Mouse (Mus musculus): Measurements from ENCODE around the gene Mta1. TPM values are rescaled to one million over a fixed set of nuclear protein-coding genes. Genes with fewer than 3 reads are reported as not detected.

Mta1 gene
- polyA plus RNA-seq, 1 experiment from 2014 or later, result 12.1 TPM

DNA sequence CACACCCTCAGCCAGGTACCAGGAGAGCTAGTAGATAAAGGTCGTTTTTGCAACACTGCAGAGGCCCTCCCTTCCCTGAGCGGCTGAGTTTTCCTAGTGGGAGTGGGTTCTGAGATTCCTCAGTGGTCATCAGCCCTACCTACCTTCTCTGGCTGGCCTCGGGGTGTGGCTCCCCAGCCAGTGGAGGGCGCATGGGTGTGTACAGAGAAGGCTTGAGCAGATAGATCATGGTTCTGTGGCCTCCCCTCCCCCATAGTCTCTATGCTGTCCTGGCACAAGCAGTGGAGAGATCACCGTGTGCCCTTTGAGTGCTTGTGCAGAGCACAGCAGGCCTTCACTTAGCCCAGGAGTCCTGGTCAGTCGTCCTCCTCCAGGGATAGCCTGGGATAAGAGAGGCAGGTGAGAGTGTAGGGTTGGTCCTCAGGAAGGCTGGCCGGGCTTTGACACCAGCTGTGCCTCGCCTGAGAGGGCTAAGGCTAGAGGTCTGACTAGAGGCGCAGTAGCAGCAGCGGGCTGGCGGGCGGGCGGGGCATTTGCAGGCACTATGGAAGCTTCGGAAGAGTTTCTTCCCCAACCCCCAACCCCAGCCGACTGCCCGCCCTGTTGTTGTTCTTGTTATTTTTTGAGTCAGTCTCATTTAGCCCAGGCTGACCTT is 50.4 kb downstream of the Mta1 start:
- no peaks in the 10 kb centered on the region for H3K27me3 ChIP-seq (ENCODE audit: control insufficient read depth, insufficient read depth, low read length)
- peak overlapping the region; percentile 45; the same call in 1 of the 2 replicates for H3K9ac ChIP-seq (ENCODE audit: low read length)
- peaks cover 25% of the 10 kb centered on the region for H3K36me3 ChIP-seq (ENCODE audit: control insufficient read depth, insufficient read depth)
- no peak; the same call in 1 of the 2 replicates for ATAC-seq (replicated peaks; ENCODE audit: extremely low read depth, insufficient read depth, low FRiP score)
- 40% methylated on average over 16 of the region's 16 CpGs for WGBS
- H3K4me2 ChIP-seq (ENCODE audit: low read depth, low read length), result no peak overlapping the region
- H3K27ac ChIP-seq (ENCODE audit: low read length), result peak overlapping the region; percentile 82
- no peaks in the 10 kb centered on the region for H3K9me3 ChIP-seq (replicated peaks; ENCODE audit: control insufficient read depth, low read length)
- H3K4me1 ChIP-seq (ENCODE audit: control insufficient read depth, insufficient read depth, low read length), result peaks cover 82% of the 10 kb centered on the region
- no peak overlapping the region for H3K4me3 ChIP-seq (ENCODE audit: low read length)

DNA sequence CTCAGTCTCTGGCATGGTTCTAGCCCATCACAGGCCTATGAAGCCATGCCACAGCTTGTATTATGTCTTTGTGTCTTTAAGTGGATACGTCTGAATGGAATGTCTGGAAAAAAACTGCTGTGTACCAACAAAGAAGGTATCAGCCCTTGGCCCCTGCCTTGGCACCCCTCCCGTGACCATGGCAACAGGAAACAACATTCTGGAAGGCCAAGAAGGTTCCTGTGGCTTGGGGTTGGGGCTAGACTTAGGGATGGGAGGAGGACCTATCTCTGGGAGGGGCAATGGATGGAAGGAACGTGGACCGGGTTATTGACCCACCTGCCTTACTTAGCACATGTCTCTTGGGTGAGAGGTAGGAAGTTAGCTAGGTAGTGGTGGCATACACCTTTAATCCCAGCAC is 51.3 kb downstream of the Mta1 start:
- Histone ChIP-seq H3K9me3 (replicated peaks; ENCODE audit: control insufficient read depth, low read length) (no peaks in the 10 kb centered on the region), H3K9ac (ENCODE audit: low read length) (no peak overlapping the region), H3K36me3 (ENCODE audit: control insufficient read depth, insufficient read depth) (peaks cover 17% of the 10 kb centered on the region), H3K4me1 (ENCODE audit: control insufficient read depth, insufficient read depth, low read length) (peaks cover 73% of the 10 kb centered on the region), H3K4me2 (ENCODE audit: low read depth, low read length) (no peak overlapping the region), H3K27ac (ENCODE audit: low read length) (no peak overlapping the region), H3K4me3 (ENCODE audit: low read length) (no peak overlapping the region), H3K27me3 (ENCODE audit: control insufficient read depth, insufficient read depth, low read length) (no peaks in the 10 kb centered on the region)
- no peak for ATAC-seq (replicated peaks; ENCODE audit: extremely low read depth, insufficient read depth, low FRiP score)
- 66% methylated on average over 4 of the region's 4 CpGs for WGBS

- Histone ChIP-seq H3K9me3 (replicated peaks; ENCODE audit: control insufficient read depth, low read length) (no peaks in the 10 kb centered on the region), H3K36me3 (ENCODE audit: control insufficient read depth, insufficient read depth) (peaks cover 12% of the 10 kb centered on the region), H3K9ac (ENCODE audit: low read length) (no peak overlapping the region), H3K4me1 (ENCODE audit: control insufficient read depth, insufficient read depth, low read length) (peaks cover 71% of the 10 kb centered on the region), H3K27me3 (ENCODE audit: control insufficient read depth, insufficient read depth, low read length) (no peaks in the 10 kb centered on the region), H3K4me2 (ENCODE audit: low read depth, low read length) (no peak overlapping the region), H3K4me3 (ENCODE audit: low read length) (no peak overlapping the region), H3K27ac (ENCODE audit: low read length) (no peak overlapping the region)
- 69% methylated on average over 3 of the region's 3 CpGs for WGBS
- no peak for ATAC-seq (replicated peaks; ENCODE audit: extremely low read depth, insufficient read depth, low FRiP score)
These were observed 51.8 kb downstream of the Mta1 start for GRCm38 (mm10) chr12:113149896-113150295.

GRCm38 (mm10) chr12:113150591-113150990 is 52.5 kb downstream of the Mta1 start:
- 55% methylated on average over 4 of the region's 4 CpGs for WGBS
- Histone ChIP-seq H3K4me1 (ENCODE audit: control insufficient read depth, insufficient read depth, low read length) (peaks cover 68% of the 10 kb centered on the region), H3K9me3 (replicated peaks; ENCODE audit: control insufficient read depth, low read length) (no peaks in the 10 kb centered on the region), H3K27me3 (ENCODE audit: control insufficient read depth, insufficient read depth, low read length) (no peaks in the 10 kb centered on the region), H3K36me3 (ENCODE audit: control insufficient read depth, insufficient read depth) (peaks cover 6% of the 10 kb centered on the region), H3K4me2 (ENCODE audit: low read depth, low read length) (no peak overlapping the region), H3K9ac (ENCODE audit: low read length) (no peak overlapping the region), H3K4me3 (ENCODE audit: low read length) (no peak overlapping the region), H3K27ac (ENCODE audit: low read length) (no peak overlapping the region)
- ATAC-seq (replicated peaks; ENCODE audit: extremely low read depth, insufficient read depth, low FRiP score), result no peak

GRCm38 (mm10) chr12:113151046-113151445 is 53.0 kb downstream of the Mta1 start:
- WGBS, result 51% methylated on average over 8 of the region's 8 CpGs
- H3K9ac ChIP-seq (ENCODE audit: low read length), result no peak overlapping the region; the same call in 1 of the 2 replicates
- H3K27ac ChIP-seq (ENCODE audit: low read length), result peak overlapping the region; percentile 49; the same call in 1 of the 2 replicates
- peaks cover 2% of the 10 kb centered on the region; the same call in 1 of the 2 replicates for H3K36me3 ChIP-seq (ENCODE audit: control insufficient read depth, insufficient read depth)
- H3K9me3 ChIP-seq (replicated peaks; ENCODE audit: control insufficient read depth, low read length), result no peaks in the 10 kb centered on the region
- H3K4me2 ChIP-seq (ENCODE audit: low read depth, low read length), result peak overlapping the region; percentile 88
- ATAC-seq (replicated peaks; ENCODE audit: extremely low read depth, insufficient read depth, low FRiP score), result no peak
- H3K4me3 ChIP-seq (ENCODE audit: low read length), result peak overlapping the region; percentile 81; the same call in 1 of the 2 replicates
- H3K27me3 ChIP-seq (ENCODE audit: control insufficient read depth, insufficient read depth, low read length), result no peaks in the 10 kb centered on the region
- H3K4me1 ChIP-seq (ENCODE audit: control insufficient read depth, insufficient read depth, low read length), result peaks cover 64% of the 10 kb centered on the region

- Histone ChIP-seq H3K9me3 (replicated peaks; ENCODE audit: control insufficient read depth, low read length) (no peaks in the 10 kb centered on the region), H3K4me3 (ENCODE audit: low read length) (peak overlapping the region; percentile 81), H3K27ac (ENCODE audit: low read length) (peak overlapping the region; percentile 49), H3K27me3 (ENCODE audit: control insufficient read depth, insufficient read depth, low read length) (no peaks in the 10 kb centered on the region), H3K36me3 (ENCODE audit: control insufficient read depth, insufficient read depth) (no peaks in the 10 kb centered on the region), H3K4me2 (ENCODE audit: low read depth, low read length) (peak overlapping the region; percentile 88), H3K4me1 (ENCODE audit: control insufficient read depth, insufficient read depth, low read length) (peaks cover 60% of the 10 kb centered on the region), H3K9ac (ENCODE audit: low read length) (peak overlapping the region; percentile 82)
- WGBS, result under 1% methylated on average over 36 of the region's 36 CpGs
- ATAC-seq (replicated peaks; ENCODE audit: extremely low read depth, insufficient read depth, low FRiP score), result no peak
These were observed 53.7 kb downstream of the Mta1 start for GRCm38 (mm10) chr12:113151661-113152271.

- Histone ChIP-seq H3K36me3 (ENCODE audit: control insufficient read depth, insufficient read depth) (no peaks in the 10 kb centered on the region), H3K27ac (ENCODE audit: low read length) (peak overlapping the region; percentile 49), H3K9me3 (replicated peaks; ENCODE audit: control insufficient read depth, low read length) (no peaks in the 10 kb centered on the region), H3K4me2 (ENCODE audit: low read depth, low read length) (peak overlapping the region; percentile 88), H3K4me1 (ENCODE audit: control insufficient read depth, insufficient read depth, low read length) (peaks cover 60% of the 10 kb centered on the region), H3K4me3 (ENCODE audit: low read length) (peak overlapping the region; percentile 81), H3K27me3 (ENCODE audit: control insufficient read depth, insufficient read depth, low read length) (no peaks in the 10 kb centered on the region), H3K9ac (ENCODE audit: low read length) (peak overlapping the region; percentile 82)
- 16% methylated on average over 19 of the region's 19 CpGs for WGBS
- ATAC-seq (replicated peaks; ENCODE audit: extremely low read depth, insufficient read depth, low FRiP score), result no peak
These were observed 54.2 kb downstream of the Mta1 start for GRCm38 (mm10) chr12:113152272-113152661.

- WGBS, result 73% methylated on average over 6 of the region's 6 CpGs
- Histone ChIP-seq H3K4me2 (ENCODE audit: low read depth, low read length) (peak overlapping the region; percentile 88), H3K9me3 (replicated peaks; ENCODE audit: control insufficient read depth, low read length) (no peaks in the 10 kb centered on the region), H3K36me3 (ENCODE audit: control insufficient read depth, insufficient read depth) (peaks cover 2% of the 10 kb centered on the region; the same call in 1 of the 2 replicates), H3K9ac (ENCODE audit: low read length) (peak overlapping the region; percentile 82; the same call in 1 of the 2 replicates), H3K4me1 (ENCODE audit: control insufficient read depth, insufficient read depth, low read length) (peaks cover 53% of the 10 kb centered on the region), H3K27ac (ENCODE audit: low read length) (no peak overlapping the region), H3K4me3 (ENCODE audit: low read length) (peak overlapping the region; percentile 81), H3K27me3 (ENCODE audit: control insufficient read depth, insufficient read depth, low read length) (no peaks in the 10 kb centered on the region)
- no peak for ATAC-seq (replicated peaks; ENCODE audit: extremely low read depth, insufficient read depth, low FRiP score)
These were observed 55.0 kb downstream of the Mta1 start for GRCm38 (mm10) chr12:113152991-113153525.

GRCm38 (mm10) chr12:113153971-113154370 is 55.9 kb downstream of the Mta1 start:
- H3K4me2 ChIP-seq (ENCODE audit: low read depth, low read length), result no peak overlapping the region
- H3K9me3 ChIP-seq (replicated peaks; ENCODE audit: control insufficient read depth, low read length), result no peaks in the 10 kb centered on the region
- ATAC-seq (replicated peaks; ENCODE audit: extremely low read depth, insufficient read depth, low FRiP score), result no peak
- peaks cover 3% of the 10 kb centered on the region; the same call in 1 of the 2 replicates for H3K36me3 ChIP-seq (ENCODE audit: control insufficient read depth, insufficient read depth)
- H3K27me3 ChIP-seq (ENCODE audit: control insufficient read depth, insufficient read depth, low read length), result no peaks in the 10 kb centered on the region
- WGBS, result 94% methylated on average over 7 of the region's 7 CpGs
- no peak overlapping the region for H3K9ac ChIP-seq (ENCODE audit: low read length)
- no peak overlapping the region for H3K27ac ChIP-seq (ENCODE audit: low read length)
- peaks cover 44% of the 10 kb centered on the region for H3K4me1 ChIP-seq (ENCODE audit: control insufficient read depth, insufficient read depth, low read length)
- H3K4me3 ChIP-seq (ENCODE audit: low read length), result no peak overlapping the region

Data from heart, embryonic 16.5 days (tissue).